Mouse (Mus musculus) heart, postnatal 14 days (tissue): ENCODE measurements at regions not wholly inside any gene's neighbourhood (a gene's known extent, or its start where the extent isn't known, plus 50 kb on each side); places are given as distances from the start of the nearest gene placed in this dataset.

ENCODE experiments used
- DNase-seq, 2 experiments: peaks; one replicate each; pipeline ENCODE4 v3.0.0; 2021 to 2022
- intact Hi-C: fragments of 180-260 bp; cut with DNase I; formaldehyde crosslinking; loops from one replicate; pipeline ENCODE4 v1.15.1; 2025

DNA sequence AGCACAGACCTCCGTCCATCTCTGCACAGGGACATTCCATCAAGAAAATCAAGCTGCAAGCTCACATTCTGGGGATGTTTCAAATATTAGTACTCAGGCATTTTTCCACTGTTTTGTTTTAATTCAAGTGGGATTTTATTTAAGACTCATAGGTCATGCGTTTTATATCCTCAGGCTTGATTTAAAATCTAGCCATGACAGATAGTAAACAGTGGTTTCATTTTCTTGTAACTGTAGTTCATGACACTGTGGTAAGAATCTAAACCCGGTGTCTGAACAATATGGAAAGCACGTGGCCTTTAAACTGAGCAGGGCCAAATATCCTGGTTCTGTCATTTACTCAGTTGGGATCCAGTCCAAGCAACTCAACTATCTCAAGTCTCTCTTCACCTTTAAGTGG, 119.0 kb downstream of the Qpct start:
- intact Hi-C loops, result no loop called here
- DNase-seq, result no peak

GRCm38 (mm10) chr17:79167198-79167597, 115.5 kb downstream of the Qpct start:
- intact Hi-C loops, result no loop called here
- no peak for DNase-seq

- intact Hi-C loops, result no loop called here
- no peak for DNase-seq
Observed at GRCm38 (mm10) chr17:79164874-79165553, 113.3 kb downstream of the Qpct start.

- DNase-seq, result no peak
- intact Hi-C loops, result no loop called here
Observed at GRCm38 (mm10) chr17:79163983-79164382, 112.3 kb downstream of the Qpct start.

DNA sequence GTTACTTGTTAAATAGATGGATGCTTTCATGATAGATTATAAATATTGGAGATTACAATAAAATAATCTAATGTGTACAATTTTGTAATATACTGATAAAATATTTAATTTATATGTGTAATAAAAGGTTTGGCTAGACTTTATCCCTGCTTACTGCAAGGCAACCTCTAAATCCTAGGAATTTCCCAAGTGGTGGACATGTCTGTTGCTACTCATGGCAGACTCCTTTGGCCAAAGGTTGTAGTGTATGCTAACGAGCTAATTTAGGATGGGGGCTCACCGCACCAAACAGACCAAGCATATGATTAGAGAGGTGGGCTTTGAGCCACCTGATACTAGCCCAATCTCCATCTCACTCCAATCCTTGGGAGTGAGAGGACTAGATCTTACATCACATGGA, 102.4 kb downstream of the Qpct start:
- intact Hi-C loops, result no loop called here
- DNase-seq, result no peak

- intact Hi-C loops, result no loop called here
- DNase-seq, result no peak
Observed at GRCm38 (mm10) chr17:79152823-79153222, 101.1 kb downstream of the Qpct start.

- DNase-seq, result no peak
- intact Hi-C loops, result loop anchor here (10.0 kb wide), 1 partner anchor 417 kb away; no protein-coding TSS in a partner anchor
Observed at GRCm38 (mm10) chr17:79147883-79148282, 96.2 kb downstream of the Qpct start.

DNA sequence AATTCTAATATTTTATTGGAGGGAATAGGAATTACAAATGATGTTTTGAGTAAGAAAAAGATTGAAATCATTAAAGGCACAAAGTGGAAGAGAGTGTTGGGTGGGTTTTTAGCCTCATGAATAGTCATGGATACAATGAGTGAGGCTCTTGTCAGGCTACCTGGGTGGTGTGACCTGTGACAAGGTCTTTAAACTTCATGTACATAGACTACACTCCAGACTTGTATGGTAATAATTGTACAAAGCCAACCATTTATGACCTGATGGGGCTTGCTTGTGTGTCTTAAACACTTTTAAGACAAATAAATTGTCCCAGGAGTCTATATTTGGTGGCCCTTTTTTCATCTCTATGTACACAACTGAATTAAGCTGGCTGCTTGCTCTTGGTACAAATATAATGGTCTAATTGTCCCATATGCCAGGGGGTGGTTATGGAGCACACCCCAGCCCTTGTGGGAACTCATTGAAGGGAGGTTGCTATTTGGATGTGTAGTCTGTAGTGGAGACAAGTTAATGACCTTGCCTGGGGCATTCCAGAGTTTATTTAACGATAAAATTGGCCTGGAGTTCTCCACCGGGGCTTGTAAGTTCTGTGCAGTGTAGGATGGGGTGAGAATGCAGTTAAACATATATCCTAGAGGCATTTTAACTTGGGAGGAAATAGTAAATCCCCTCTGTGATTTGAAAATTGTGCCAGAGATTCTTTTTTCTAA, 93.4 kb downstream of the Qpct start:
- DNase-seq, result no peak
- intact Hi-C loops, result loop anchor here (5.0 to 10.0 kb wide), 2 partner anchors 372 to 420 kb away; no protein-coding TSS in a partner anchor

DNA sequence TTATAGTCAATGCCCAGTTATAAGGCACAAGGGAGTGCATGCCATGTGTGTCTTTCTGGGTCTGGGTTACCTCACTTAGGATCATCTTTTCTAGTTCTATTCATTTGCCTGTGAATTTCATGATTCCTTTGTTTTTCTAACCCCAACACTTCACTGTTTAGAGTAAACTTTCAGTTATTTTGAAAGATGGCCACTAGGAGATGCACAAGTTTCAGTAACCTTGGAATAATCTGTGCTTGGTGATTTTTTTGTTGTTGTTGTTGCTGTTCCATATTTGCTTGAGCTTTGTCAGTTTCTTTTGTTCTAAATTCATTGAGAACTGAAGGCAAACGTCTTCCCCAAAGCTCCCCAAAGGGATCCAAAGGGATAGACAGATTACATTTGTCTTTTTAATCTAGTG, 91.3 kb downstream of the Qpct start:
- intact Hi-C loops, result loop anchor here (5.0 to 10.0 kb wide), 2 partner anchors 374 to 422 kb away; no protein-coding TSS in a partner anchor
- DNase-seq, result no peak
